Mouse (Mus musculus) limb, embryonic 10.5 days (tissue): Measurements from ENCODE around the gene Scnn1a. TPM values are rescaled to one million over a fixed set of nuclear protein-coding genes. Genes with fewer than 3 reads are reported as not detected.

Experiments
- DNase-seq: peaks from one replicate; pipeline ENCODE4 v3.0.0-alpha.2; 2017; ENCODE audit warnings: low spot score
- H3K27ac ChIP-seq: fragments of 300-500 bp; sonication (generic); 2 replicates; pipeline ENCODE4 v1.5.1; 2016; ENCODE audit warnings: mild to moderate bottlenecking
- H3K27me3 ChIP-seq: fragments of 300-500 bp; sonication (generic); 2 replicates; pipeline ENCODE4 v1.6.1; 2016; ENCODE audit warnings: low read depth, mild to moderate bottlenecking; ENCODE audit not compliant: poor library complexity, severe bottlenecking
- H3K36me3 ChIP-seq: fragments of 300-500 bp; sonication (generic); 2 replicates; pipeline ENCODE4 v1.6.1; 2016; ENCODE audit warnings: mild to moderate bottlenecking, moderate library complexity
- H3K4me1 ChIP-seq: fragments of 300-500 bp; sonication (generic); 2 replicates; pipeline ENCODE4 v1.6.1; 2016
- H3K4me3 ChIP-seq: fragments of 300-500 bp; sonication (generic); 2 replicates; pipeline ENCODE4 v1.5.1; 2016; ENCODE audit warnings: mild to moderate bottlenecking, moderate library complexity
- H3K9me3 ChIP-seq: fragments of 300-500 bp; sonication (generic); replicated peaks from 2 replicates; pipeline ENCODE4 v1.6.1; 2016; ENCODE audit warnings: mild to moderate bottlenecking
- WGBS: fragments of 180-500 bp; shearing (Covaris S2); methylation state at CpG from one replicate; pipeline ENCODE4 v1.1.7; 2016; 5-methylcytosine and 5-hydroxymethylcytosine counted together
- polyA plus RNA-seq: library from polyadenylated mRNA; unstranded; fragments of >200 nt; fragmentation: Nextera tagmentation; extraction: Ambion mirVana; gene quantifications from 2 replicates; pipeline ENCODE4 v1.2.1, GENCODE M21; 2016

The Scnn1a gene
- polyA plus RNA-seq, 1 experiment from 2014 or later, result 1.6 TPM

- Histone ChIP-seq H3K27ac (0 out of 2 replicates have a peak within 1 kb of the TSS, but pooled peaks have one; percentile 1), H3K4me1 (peaks cover 32% of the 10 kb centered on the region), H3K4me3 (peak within 1 kb of the TSS; percentile 46), H3K27me3 (peaks cover 78% of the 10 kb centered on the region), H3K9me3 (no peaks in the 10 kb centered on the region), H3K36me3 (no peaks in the 10 kb centered on the region)
- 11% methylated on average over 35 of the region's 40 CpGs for WGBS
- DNase-seq, result no peak
Observed at GRCm38 (mm10) chr6:125380372-125381360, 60.2 kb downstream of the Scnn1a start, which contains the start of gene Plekhg6. Gene Plekhg6, minus strand, starts transcription at chr6:125380793.

DNA sequence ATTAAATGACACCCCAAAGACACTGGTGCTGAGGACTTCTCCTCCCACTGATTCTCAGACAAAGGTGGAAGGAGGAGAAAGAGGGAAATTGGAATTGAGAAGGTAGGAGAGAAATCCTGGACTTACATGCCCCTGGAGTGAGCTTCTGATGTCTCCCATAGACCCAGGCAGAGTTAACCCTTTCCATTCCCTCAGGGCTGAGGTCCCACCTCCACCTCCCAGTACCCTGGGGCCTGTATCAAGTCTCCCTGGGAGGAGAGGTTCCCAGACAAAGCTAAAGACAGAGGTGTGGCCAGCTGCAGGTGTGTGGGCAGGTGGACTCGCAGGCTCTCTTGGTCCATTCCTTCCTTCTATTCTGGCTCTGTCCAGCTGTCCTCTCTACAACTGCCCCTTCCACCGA, 61.6 kb downstream of the Scnn1a start:
- H3K27me3 ChIP-seq, result peaks cover 72% of the 10 kb centered on the region

GRCm38 (mm10) chr6:125385066-125385974, 64.9 kb downstream of the Scnn1a start:
- no peaks in the 10 kb centered on the region for H3K36me3 ChIP-seq
- H3K4me1 ChIP-seq, result peaks cover 12% of the 10 kb centered on the region
- H3K27ac ChIP-seq, result no peak overlapping the region
- H3K27me3 ChIP-seq, result peaks cover 39% of the 10 kb centered on the region
- H3K4me3 ChIP-seq, result no peak overlapping the region
- no peaks in the 10 kb centered on the region for H3K9me3 ChIP-seq
- DNase-seq, result no peak
- 64% methylated on average over 11 of the region's 11 CpGs for WGBS

More for the DNA sequence above, 61.6 kb downstream of the Scnn1a start:
- H3K27ac ChIP-seq, result no peak overlapping the region
- H3K9me3 ChIP-seq, result no peaks in the 10 kb centered on the region
- no peak for DNase-seq
- WGBS, result 70% methylated on average over 2 of the region's 2 CpGs
- H3K36me3 ChIP-seq, result no peaks in the 10 kb centered on the region
- H3K4me3 ChIP-seq, result no peak overlapping the region
- peaks cover 35% of the 10 kb centered on the region for H3K4me1 ChIP-seq

DNA sequence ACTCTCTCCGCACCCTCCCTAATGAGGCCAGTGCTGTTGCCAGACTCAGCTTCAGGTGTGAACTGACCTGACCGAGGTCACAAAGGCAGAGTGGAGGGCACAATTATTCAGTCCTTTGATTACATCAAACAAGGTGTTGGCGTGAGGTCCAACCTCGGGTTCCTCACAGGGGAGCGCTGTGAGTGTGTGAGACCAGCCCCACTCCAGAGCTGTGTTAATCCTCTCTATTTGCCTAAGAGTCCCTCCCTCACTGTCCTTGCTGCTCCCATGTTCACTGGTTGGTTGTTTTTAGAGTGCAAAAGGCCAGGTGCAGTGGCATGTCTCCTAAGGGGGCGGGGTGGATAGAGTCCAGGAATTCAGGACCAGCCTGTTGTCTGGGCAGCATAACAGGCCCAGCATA, 65.6 kb downstream of the Scnn1a start:
- no peak overlapping the region for H3K4me3 ChIP-seq
- 50% methylated on average over 6 of the region's 6 CpGs for WGBS
- no peaks in the 10 kb centered on the region for H3K36me3 ChIP-seq
- peaks cover 5% of the 10 kb centered on the region for H3K4me1 ChIP-seq
- H3K27ac ChIP-seq, result no peak overlapping the region
- DNase-seq, result no peak
- H3K27me3 ChIP-seq, result peaks cover 32% of the 10 kb centered on the region
- H3K9me3 ChIP-seq, result no peaks in the 10 kb centered on the region

- no peak overlapping the region for H3K27ac ChIP-seq
- 83% methylated on average over 5 of the region's 5 CpGs for WGBS
- no peaks in the 10 kb centered on the region for H3K27me3 ChIP-seq
- 0 out of 2 replicates have a peak, but pooled peaks cover 4% of the 10 kb centered on the region for H3K4me1 ChIP-seq
- H3K4me3 ChIP-seq, result no peak overlapping the region
- no peaks in the 10 kb centered on the region for H3K9me3 ChIP-seq
- no peak for DNase-seq
- H3K36me3 ChIP-seq, result no peaks in the 10 kb centered on the region
Observed at GRCm38 (mm10) chr6:125389853-125390252, 69.4 kb downstream of the Scnn1a start.

Other genes with a start within 250 kb of the Scnn1a start
- gene Chd4, start 224.7 kb upstream of the Scnn1a start, polyA plus RNA-seq, result 104 and 109 TPM in 2 replicates
- gene Nop2, start 188.8 kb upstream of the Scnn1a start, polyA plus RNA-seq, result 94.6 and 119 TPM in 2 replicates
- gene Iffo1, start 175.4 kb upstream of the Scnn1a start, polyA plus RNA-seq, result 10.9 and 15.5 TPM in 2 replicates
- gene Gapdh, start 154.2 kb upstream of the Scnn1a start, polyA plus RNA-seq, result 2,585 and 3,112 TPM in 2 replicates
- 285 and 288 TPM in 2 replicates for gene Ncapd2, start 129.0 kb upstream of the Scnn1a start, polyA plus RNA-seq
- gene Mrpl51, start 128.9 kb upstream of the Scnn1a start, polyA plus RNA-seq, result 213 and 231 TPM in 2 replicates
- 3.2 and 3.9 TPM in 2 replicates for gene Vamp1, start 105.1 kb upstream of the Scnn1a start, polyA plus RNA-seq
- gene Tapbpl, start 88.8 kb upstream of the Scnn1a start, polyA plus RNA-seq, result 1.0 and 1.8 TPM in 2 replicates
- gene Cd27, start 83.6 kb upstream of the Scnn1a start, polyA plus RNA-seq, result 0.84 and 1.6 TPM in 2 replicates
- 0.10 and 0.21 TPM in 2 replicates for gene Tuba3a, start 34.6 kb upstream of the Scnn1a start, polyA plus RNA-seq
- 34.3 and 41.5 TPM in 2 replicates for gene Ltbr, start 6.8 kb upstream of the Scnn1a start, polyA plus RNA-seq
- 41.8 and 43.6 TPM in 2 replicates for gene Tnfrsf1a, start 28.7 kb downstream of the Scnn1a start, polyA plus RNA-seq
- 0.26 and 0.33 TPM in 2 replicates for gene Plekhg6, start 60.1 kb downstream of the Scnn1a start, polyA plus RNA-seq
- gene Cd9, start 174.1 kb downstream of the Scnn1a start, polyA plus RNA-seq, result 22.5 and 33.2 TPM in 2 replicates
- gene Vwf, start 226.1 kb downstream of the Scnn1a start, polyA plus RNA-seq, result 4.5 and 5.3 TPM in 2 replicates